Mouse (Mus musculus) CH12.LX (cell line): Measurements from ENCODE around the gene Clmp. TPM values are rescaled to one million over a fixed set of nuclear protein-coding genes. Genes with fewer than 3 reads are reported as not detected.
A peak's percentile ranks its signal among the peaks of the same experiment; 100 is the strongest.

Source experiments
- DNase-seq: peaks from one replicate; pipeline ENCODE4 v3.0.0-alpha.2; 2013; ENCODE audit errors: extremely low read depth
- H3K27ac ChIP-seq: 2 replicates; pipeline ENCODE4 v1.5.1; 2012; ENCODE audit warnings: low read depth, mild to moderate bottlenecking, control low read depth, moderate library complexity; ENCODE audit not compliant: insufficient read depth
- H3K27me3 ChIP-seq: replicated peaks from 2 replicates; pipeline ENCODE3; 2012; ENCODE audit warnings: inconsistent platforms
- H3K36me3 ChIP-seq, 2 experiments: replicated peaks in 1 of 2; 2 replicates each; pipeline versions ENCODE3 to v1.6.1; 2012; ENCODE audit warnings: inconsistent platforms in 1 of 2, low read length in 1 of 2, mild to moderate bottlenecking in 1 of 2, mixed read lengths in 1 of 2, moderate library complexity in 1 of 2; ENCODE audit not compliant: control insufficient read depth in 1 of 2, insufficient read depth in 1 of 2
- H3K4me1 ChIP-seq, 2 experiments: 2 replicates each; pipeline ENCODE4 v1.6.1; 2012; ENCODE audit warnings: inconsistent platforms in 1 of 2, moderate library complexity in 1 of 2; ENCODE audit not compliant: insufficient read depth in 2 of 2, control insufficient read depth in 1 of 2
- H3K4me2 ChIP-seq: 2 replicates; pipeline ENCODE4 v1.6.1; 2012; ENCODE audit warnings: low read depth, mild to moderate bottlenecking, control low read depth; ENCODE audit not compliant: poor library complexity, insufficient read depth, severe bottlenecking
- H3K4me3 ChIP-seq, 3 experiments: fragments of 150-350 bp in 1 of 3; sonication (generic) in 1 of 3; replicated peaks in 1 of 3; 2 replicates each; pipeline versions ENCODE3 to v1.5.1; 2011 to 2012; ENCODE audit warnings: low read depth in 2 of 3, low read length in 2 of 3, mild to moderate bottlenecking in 2 of 3, moderate library complexity in 2 of 3, control low read depth in 1 of 3, improper control_type of control experiment in 1 of 3, inconsistent platforms in 1 of 3, mixed read lengths in 1 of 3; ENCODE audit not compliant: poor library complexity in 1 of 3
- H3K79me2 ChIP-seq: replicated peaks from 2 replicates; pipeline ENCODE4 v1.6.1; 2012; ENCODE audit warnings: mild to moderate bottlenecking, moderate library complexity; ENCODE audit not compliant: control insufficient read depth, poor library complexity, insufficient read depth, severe bottlenecking; ENCODE audit errors: extremely low read depth
- H3K9ac ChIP-seq: 2 replicates; pipeline ENCODE4 v1.6.1; 2012; ENCODE audit warnings: low read depth, mild to moderate bottlenecking, control low read depth, moderate library complexity; ENCODE audit not compliant: insufficient read depth
- H3K9me3 ChIP-seq: replicated peaks from 2 replicates; pipeline ENCODE3; 2012; ENCODE audit warnings: low read length, inconsistent platforms, mixed read lengths
- BHLHE40 ChIP-seq: IDR thresholded peaks from 2 replicates; pipeline ENCODE4 v1.6.1; 2011; ENCODE audit warnings: mild to moderate bottlenecking, low read depth, low read length, improper control_type of control experiment
- CHD1 ChIP-seq: IDR thresholded peaks from 2 replicates; pipeline ENCODE4 v1.6.1; 2012; ENCODE audit warnings: low read depth, low read length, improper control_type of control experiment, inconsistent platforms
- CTCF ChIP-seq, 2 experiments: IDR thresholded peaks in 1 of 2; conservative IDR thresholded peaks in 1 of 2; 2 replicates each; pipeline ENCODE4 v1.5.1; 2011 to 2012; ENCODE audit warnings: low read depth in 2 of 2, low read length in 2 of 2, improper control_type of control experiment in 1 of 2, inconsistent platforms in 1 of 2, mild to moderate bottlenecking in 1 of 2, moderate library complexity in 1 of 2
- E2F4 ChIP-seq: IDR thresholded peaks from 2 replicates; pipeline ENCODE4 v1.6.1; 2011; ENCODE audit warnings: low read depth, low read length, improper control_type of control experiment; ENCODE audit not compliant: insufficient replicate concordance
- ELF1 ChIP-seq: IDR thresholded peaks from 2 replicates; pipeline ENCODE4 v1.6.1; 2014; ENCODE audit warnings: low read depth, mild to moderate bottlenecking, inconsistent platforms, low read length, improper control_type of control experiment
- EP300 ChIP-seq: IDR thresholded peaks from 2 replicates; pipeline ENCODE4 v1.6.1; 2011; ENCODE audit warnings: low read length, improper control_type of control experiment
- HCFC1 ChIP-seq: IDR thresholded peaks from 2 replicates; pipeline ENCODE4 v1.6.1; 2012; ENCODE audit warnings: low read depth, mild to moderate bottlenecking, inconsistent platforms, low read length, improper control_type of control experiment
- IRF4 ChIP-seq: IDR thresholded peaks from 2 replicates; pipeline ENCODE4 v1.6.1; 2014; ENCODE audit warnings: low read depth, mild to moderate bottlenecking, inconsistent platforms, low read length, improper control_type of control experiment
- JUND ChIP-seq: conservative IDR thresholded peaks from 2 replicates; pipeline ENCODE4 v1.6.1; 2011; ENCODE audit warnings: low read depth, low read length, improper control_type of control experiment
- KAT2A ChIP-seq: IDR thresholded peaks from 2 replicates; pipeline ENCODE4 v1.6.1; 2012; ENCODE audit warnings: low read length, improper control_type of control experiment, inconsistent platforms; ENCODE audit not compliant: insufficient replicate concordance
- MAFK ChIP-seq: IDR thresholded peaks from 2 replicates; pipeline ENCODE4 v1.6.1; 2011; ENCODE audit warnings: low read length, improper control_type of control experiment; ENCODE audit not compliant: insufficient replicate concordance
- MAZ ChIP-seq: IDR thresholded peaks from 2 replicates; pipeline ENCODE4 v1.6.1; 2012; ENCODE audit warnings: low read depth, mild to moderate bottlenecking, inconsistent platforms, low read length, improper control_type of control experiment, moderate library complexity
- MEF2A ChIP-seq: IDR thresholded peaks from 2 replicates; pipeline ENCODE4 v1.6.1; 2014; ENCODE audit warnings: low read depth, mild to moderate bottlenecking, inconsistent platforms, low read length, improper control_type of control experiment, borderline replicate concordance
- MXI1 ChIP-seq: IDR thresholded peaks from 2 replicates; pipeline ENCODE4 v1.6.1; 2011; ENCODE audit warnings: mild to moderate bottlenecking, low read depth, low read length, improper control_type of control experiment
- NELFE ChIP-seq: IDR thresholded peaks from 2 replicates; pipeline ENCODE4 v1.6.1; 2011; ENCODE audit warnings: low read depth, low read length, improper control_type of control experiment
- NRF1 ChIP-seq: IDR thresholded peaks from 2 replicates; pipeline ENCODE4 v1.6.1; 2014; ENCODE audit warnings: low read depth, mild to moderate bottlenecking, inconsistent platforms, low read length, improper control_type of control experiment, moderate library complexity
- PAX5 ChIP-seq: IDR thresholded peaks from 2 replicates; pipeline ENCODE4 v1.6.1; 2012; ENCODE audit warnings: low read length, inconsistent platforms, mixed read lengths
- POLR2A ChIP-seq: IDR thresholded peaks from 2 replicates; pipeline ENCODE4 v1.6.1; 2011; ENCODE audit warnings: low read depth, mild to moderate bottlenecking, improper control_type of control experiment, low read length
- RAD21 ChIP-seq: IDR thresholded peaks from 2 replicates; pipeline ENCODE4 v1.6.1; 2011; ENCODE audit warnings: low read depth, mild to moderate bottlenecking, low read length, improper control_type of control experiment, moderate library complexity
- RCOR1 ChIP-seq: conservative IDR thresholded peaks from 2 replicates; pipeline ENCODE4 v1.6.1; 2012; ENCODE audit warnings: low read depth, mild to moderate bottlenecking, inconsistent platforms, low read length, improper control_type of control experiment
- SMC3 ChIP-seq: IDR thresholded peaks from 2 replicates; pipeline ENCODE4 v1.6.1; 2011; ENCODE audit warnings: low read depth, low read length, improper control_type of control experiment
- TCF12 ChIP-seq: IDR thresholded peaks from 2 replicates; pipeline ENCODE4 v1.6.1; 2014; ENCODE audit warnings: low read depth, mild to moderate bottlenecking, inconsistent platforms, low read length, improper control_type of control experiment
- UBTF ChIP-seq: IDR thresholded peaks from 2 replicates; pipeline ENCODE4 v1.6.1; 2012; ENCODE audit warnings: low read depth, mild to moderate bottlenecking, inconsistent platforms, low read length, improper control_type of control experiment, moderate library complexity
- USF1 ChIP-seq: IDR thresholded peaks from 2 replicates; pipeline ENCODE4 v1.6.1; 2014; ENCODE audit warnings: low read depth, mild to moderate bottlenecking, inconsistent platforms, low read length, improper control_type of control experiment
- USF2 ChIP-seq: conservative IDR thresholded peaks from 2 replicates; pipeline ENCODE4 v1.6.1; 2011; ENCODE audit warnings: low read depth, low read length, improper control_type of control experiment
- ZC3H11A ChIP-seq: IDR thresholded peaks from 2 replicates; pipeline ENCODE4 v1.6.1; 2012; ENCODE audit warnings: low read depth, mild to moderate bottlenecking, inconsistent platforms, low read length, improper control_type of control experiment
- ZKSCAN1 ChIP-seq: IDR thresholded peaks from 2 replicates; pipeline ENCODE4 v1.6.1; 2012; ENCODE audit warnings: low read depth, inconsistent platforms, low read length, improper control_type of control experiment, borderline replicate concordance
- ZNF384 ChIP-seq: IDR thresholded peaks from 2 replicates; pipeline ENCODE4 v1.6.1; 2012; ENCODE audit warnings: low read depth, low read length, improper control_type of control experiment, inconsistent platforms
- dilution Hi-C: fragments of 300-500 bp; cut with MboI; formaldehyde crosslinking; loops from 2 replicates; pipeline ENCODE4 v1.14.3; 2020; ENCODE audit warnings: low sequenced_read_pairs; ENCODE audit not compliant: extremely low pct_unique_long_range_greater_than_20kb, extremely low pct_ligation_motif_present
- in situ Hi-C: fragments of 300-500 bp; cut with MboI; formaldehyde crosslinking; loops from 3 replicates; pipeline ENCODE4 v1.14.3; 2019; ENCODE audit warnings: low sequenced_read_pairs, low pct_ligation_motif_present, low pct_unique_long_range_greater_than_20kb, mixed read lengths
- polyA plus RNA-seq: library from polyadenylated mRNA; unstranded; fragments of >175 nt; gene quantifications from 2 replicates; pipeline ENCODE4 v1.2.1, GENCODE M21; 2012; ENCODE audit warnings: low read depth; ENCODE audit not compliant: insufficient read length
- total RNA-seq, 2 experiments: library from RNA; depleted of rRNA; stranded (reverse); fragments of 300-350 nt in 1 of 2; fragments of >200 nt in 1 of 2; gene quantifications; 2 replicates each; pipeline ENCODE4 v1.2.3; 2012 to 2014

Gene Clmp
- total RNA-seq (2012; rRNA removed) (not detected in 2 replicates), total RNA-seq (2014; rRNA removed) (not detected in 2 replicates), polyA plus RNA-seq (not detected in 2 replicates)

GRCm38 (mm10) chr9:40685801-40686420 is at the start of gene Clmp:
Gene Clmp, plus strand, starts transcription at chr9:40685962.
- H3K27me3 ChIP-seq: peaks cover 2% of the 10 kb centered on the region
- dilution Hi-C loops: no loop called here

GRCm38 (mm10) chr9:40636054-40636453 is 49.7 kb upstream of the Clmp start:
- no peaks in the 10 kb centered on the region for H3K36me3 ChIP-seq
- no peak overlapping the region for H3K9ac ChIP-seq
- peak; percentile 67 for DNase-seq
- no peaks in the 10 kb centered on the region for H3K9me3 ChIP-seq
- in situ Hi-C loops (no loop called here), dilution Hi-C loops (no loop called here)
- H3K4me2 ChIP-seq: no peak overlapping the region
- peaks cover 4 to 28% of the 10 kb centered on the region in 2 experiments for H3K4me1 ChIP-seq
- TF ChIP-seq RCOR1 (no peak), CTCF (conservative IDR thresholded peaks at IDR 0.05 in 1 of 2, IDR thresholded peaks at IDR 0.05 in 1 of 2; ENCODE audit: low read depth in 2 of 2, low read length in 2 of 2) (peak; percentile 94), CHD1 (no peak), IRF4 (no peak), NELFE (peak; percentile 30; the same call in 1 of the 2 replicates), USF1 (no peak), BHLHE40 (no peak), ZC3H11A (peak; percentile 74), JUND (no peak), E2F4 (no peak), MAZ (no peak), ZNF384 (peak; percentile 70), RAD21 (peak; percentile 86), USF2 (no peak), PAX5 (no peak), MAFK (no peak), MEF2A (no peak), KAT2A (no peak), SMC3 (peak; percentile 98), ELF1 (no peak), TCF12 (no peak), MXI1 (no peak), HCFC1 (no peak), NRF1 (no peak), UBTF (no peak), ZKSCAN1 (no peak), POLR2A (no peak)
- peaks cover 3% of the 10 kb centered on the region for H3K27me3 ChIP-seq
- no peak overlapping the region for H3K4me3 ChIP-seq
- H3K79me2 ChIP-seq: no peaks in the 10 kb centered on the region
- no peak overlapping the region for H3K27ac ChIP-seq

More at GRCm38 (mm10) chr9:40685801-40686420, at the start of gene Clmp:
- TF ChIP-seq NELFE (no peak), USF2 (no peak), JUND (no peak), UBTF (no peak), EP300 (no peak)
- in situ Hi-C loops: no loop called here
- Histone ChIP-seq H3K4me2 (no peak within 1 kb of the TSS), H3K79me2 (no peaks in the 10 kb centered on the region), H3K4me3 (no peak within 1 kb of the TSS), H3K36me3 (no peaks in the 10 kb centered on the region), H3K4me1 (no peaks in the 10 kb centered on the region), H3K9ac (no peak within 1 kb of the TSS), H3K9me3 (no peaks in the 10 kb centered on the region), H3K27ac (no peak within 1 kb of the TSS)
- no peak for DNase-seq
